Mouse (Mus musculus) v-Abl transformed pro-B cells (cell line): ENCODE data around the gene Cd160.

Experiments
- in situ Hi-C, 2 experiments: fragments of 400-800 bp; cut with MboI; formaldehyde crosslinking; loops; one replicate each; pipeline ENCODE4 v1.15.1; 2025; ENCODE audit not compliant: unreplicated experiment in 2 of 2

Gene Cd160

GRCm38 (mm10) chr3:96832930-96833329 lies 3.8 kb upstream of the Cd160 start:
- in situ Hi-C loops = no loop called here

- in situ Hi-C loops = no loop called here
Measured at GRCm38 (mm10) chr3:96829856-96830255, 705 bp upstream of the Cd160 start.

DNA sequence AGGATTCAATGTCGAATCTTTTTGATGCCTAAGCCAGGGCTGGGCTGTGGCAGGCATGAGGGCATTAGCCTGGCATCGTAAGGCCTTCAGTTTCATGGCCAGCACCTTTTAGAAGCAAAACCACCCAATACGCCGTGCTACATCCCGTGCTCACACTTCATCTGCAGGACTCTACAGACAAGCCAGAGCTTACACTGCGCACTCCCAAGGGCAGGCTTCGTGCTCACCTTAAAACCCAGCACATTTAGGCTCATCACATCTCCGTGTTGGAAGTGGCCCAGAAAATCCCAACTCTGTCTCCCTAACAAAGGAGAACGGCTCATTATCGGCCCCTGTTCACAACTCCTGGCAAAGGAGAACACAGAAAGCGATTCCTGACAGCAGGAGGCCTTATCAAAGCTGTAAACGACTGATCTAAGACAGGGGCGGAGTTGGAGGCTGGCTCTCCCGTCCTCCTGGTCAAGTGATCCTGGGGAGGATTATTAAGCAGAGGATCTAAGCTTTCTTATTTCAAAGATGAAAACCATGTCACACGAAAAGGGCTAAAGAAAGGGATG lies 765 bp downstream of the Cd160 start:
- in situ Hi-C loops = no loop called here

DNA sequence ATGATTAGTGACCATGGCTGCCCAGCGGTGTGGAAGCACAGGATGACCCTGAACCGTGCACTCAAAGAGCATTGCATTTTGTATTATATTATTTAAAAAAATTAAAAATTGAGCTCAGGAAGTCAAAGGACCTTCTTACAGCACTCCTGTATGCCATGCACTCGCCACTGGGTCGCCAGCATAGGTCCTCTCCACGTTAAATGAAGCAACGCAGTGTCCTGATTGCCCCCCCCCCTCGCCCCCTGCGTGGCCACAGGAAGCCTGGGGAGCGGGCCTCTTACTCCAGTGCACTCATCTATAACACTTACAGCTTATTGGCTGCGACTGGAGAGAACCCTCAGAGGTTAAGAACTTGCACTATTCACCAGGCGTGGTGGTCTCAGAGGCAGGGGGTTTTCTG lies 3.9 kb downstream of the Cd160 start:
- in situ Hi-C loops = no loop called here

DNA sequence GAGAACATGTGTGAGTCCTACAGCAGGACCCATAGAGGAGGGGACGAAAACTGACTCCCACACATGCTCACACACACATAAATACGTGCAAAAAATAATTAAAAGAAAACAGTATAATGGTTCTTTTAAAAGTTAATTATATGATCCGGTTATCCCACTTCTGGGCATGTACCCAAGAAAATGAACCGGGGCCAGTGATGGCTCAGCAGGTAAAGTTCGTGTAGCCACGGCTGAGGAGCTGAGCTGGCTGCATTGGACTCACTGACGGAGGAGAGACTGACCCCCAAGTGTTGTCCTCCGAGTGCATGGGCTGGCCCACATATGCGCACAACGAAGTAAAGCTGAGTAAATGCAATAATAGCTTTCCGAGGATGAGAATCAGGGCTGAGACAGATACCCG lies 4.5 kb downstream of the Cd160 start:
- in situ Hi-C loops = loop anchor here (25.0 kb wide), 3 partner anchors 263 to 763 kb away; no protein-coding TSS in a partner anchor

- in situ Hi-C loops = loop anchor here (25.0 kb wide), 3 partner anchors 264 to 764 kb away; no protein-coding TSS in a partner anchor
Measured at GRCm38 (mm10) chr3:96823701-96824100, 5.5 kb downstream of the Cd160 start.

DNA sequence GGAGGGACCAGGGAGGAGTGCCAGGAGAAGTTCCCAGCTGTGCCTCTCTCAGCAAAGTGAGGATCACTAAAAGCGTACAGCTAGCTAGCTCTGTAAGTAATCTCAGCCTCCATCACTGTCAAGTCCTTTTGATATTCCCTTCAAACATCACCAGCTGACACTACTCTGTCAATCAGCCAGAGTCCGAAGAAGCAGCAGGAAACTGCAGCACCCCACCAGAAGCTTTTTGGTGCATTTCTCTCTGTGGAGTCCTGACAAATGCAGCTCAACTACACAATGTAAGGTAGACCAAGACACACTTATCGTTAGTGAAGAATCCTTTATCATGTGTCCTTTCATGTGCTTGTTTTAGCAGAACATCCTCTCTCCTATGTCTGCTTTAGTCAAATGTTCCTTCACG lies 7.6 kb downstream of the Cd160 start:
- in situ Hi-C loops = loop anchor here (25.0 kb wide), 3 partner anchors 266 to 766 kb away; no protein-coding TSS in a partner anchor

- in situ Hi-C loops = loop anchor here (25.0 kb wide), 3 partner anchors 267 to 767 kb away; no protein-coding TSS in a partner anchor
Measured at GRCm38 (mm10) chr3:96820116-96820915, 8.8 kb downstream of the Cd160 start.

- in situ Hi-C loops = loop anchor here (5.0 to 25.0 kb wide), 7 partner anchors 93 to 773 kb away; partner anchors contain the start of gene Gpr89 (in 1 of the 2)
Measured at GRCm38 (mm10) chr3:96814342-96814741, 14.8 kb downstream of the Cd160 start.

DNA sequence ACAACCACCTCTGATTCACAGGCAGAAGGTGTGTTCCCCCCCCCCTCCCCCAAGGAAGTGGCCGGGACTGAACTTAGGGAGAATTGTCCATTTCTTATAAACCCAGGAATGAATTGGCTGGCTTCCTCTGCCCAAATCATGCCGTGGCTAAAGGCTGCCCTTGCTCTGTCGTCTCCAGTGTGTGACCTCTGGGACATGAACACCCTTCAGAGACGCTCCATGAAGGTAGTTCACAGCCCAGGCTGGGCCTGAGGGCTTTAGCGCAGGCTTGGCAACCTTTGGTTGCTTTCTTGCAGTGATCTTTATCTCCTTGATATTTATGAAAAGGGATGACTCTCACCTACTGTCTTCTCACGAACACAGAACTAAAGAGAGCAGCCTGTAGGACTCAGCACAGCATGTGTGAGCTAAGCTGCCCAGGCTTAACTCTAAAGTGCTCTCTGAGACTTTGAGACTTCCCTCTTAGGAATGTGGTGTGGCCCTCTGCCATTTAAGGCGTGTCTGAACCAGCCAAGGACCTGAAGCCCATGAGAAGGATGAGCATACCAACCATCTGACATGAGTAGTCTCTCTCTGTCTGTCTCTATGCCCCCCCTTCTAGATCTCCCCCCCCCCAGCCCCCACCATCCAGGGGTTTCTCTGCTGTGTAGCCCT lies 15.4 kb downstream of the Cd160 start:
- in situ Hi-C loops = loop anchor here (5.0 to 25.0 kb wide), 7 partner anchors 94 to 774 kb away; partner anchors contain the start of gene Gpr89 (in 1 of the 2)

DNA sequence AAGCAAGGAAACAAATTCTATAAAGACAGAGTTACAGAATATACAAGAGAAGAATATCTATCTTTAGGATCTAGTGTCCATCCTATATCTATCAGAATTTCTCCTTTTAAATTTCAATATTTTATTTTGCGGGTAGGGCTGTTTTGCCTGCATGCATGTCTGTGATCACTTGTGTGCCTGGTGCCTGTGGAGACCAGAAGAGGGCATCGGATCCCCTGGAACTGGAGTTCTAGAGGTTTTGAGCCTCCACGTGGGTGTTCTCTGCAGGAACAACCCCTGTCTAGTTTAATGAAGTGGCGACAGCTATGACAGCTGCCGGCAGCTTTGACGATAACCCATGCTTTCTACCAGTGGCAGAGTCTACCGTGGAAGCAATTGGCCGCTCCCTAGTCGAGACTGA lies 16.0 kb downstream of the Cd160 start:
- in situ Hi-C loops = loop anchor here (5.0 to 25.0 kb wide), 7 partner anchors 94 to 774 kb away; partner anchors contain the start of gene Gpr89 (in 1 of the 2)

DNA sequence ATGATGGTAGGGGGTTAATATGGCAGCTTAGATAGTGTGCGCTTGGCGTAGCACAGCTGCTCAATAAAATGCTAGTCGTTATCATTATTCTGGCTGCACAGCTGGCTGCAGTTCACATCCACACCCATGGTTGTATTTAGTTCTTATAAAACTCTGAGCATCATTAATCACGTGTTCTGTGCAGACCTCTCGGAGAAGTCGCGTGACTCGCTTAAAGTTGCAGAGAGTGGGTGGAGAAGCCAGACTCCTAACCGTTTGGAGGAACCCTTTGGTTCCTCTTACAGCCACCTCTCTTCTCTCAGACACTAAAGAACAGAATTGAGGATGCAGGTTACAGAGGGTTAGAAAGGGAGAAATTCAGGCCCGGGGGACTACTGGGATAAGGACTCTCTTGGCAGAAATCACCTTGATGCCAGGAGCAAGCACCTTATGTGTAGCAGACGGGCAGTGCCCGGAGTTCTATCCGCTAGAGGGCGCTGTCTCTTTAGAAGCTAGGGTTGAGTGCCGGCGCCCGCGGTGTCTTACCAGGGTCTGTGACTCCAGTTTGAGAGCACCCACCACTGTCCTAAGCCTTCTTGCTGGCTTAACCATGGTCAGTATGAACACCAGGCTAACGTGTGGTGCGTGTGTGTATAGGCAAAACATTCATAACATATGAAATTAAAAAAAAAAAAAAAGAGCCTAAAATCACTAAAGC lies 16.6 kb downstream of the Cd160 start:
- in situ Hi-C loops = loop anchor here (5.0 to 25.0 kb wide), 7 partner anchors 95 to 775 kb away; partner anchors contain the start of gene Gpr89 (in 1 of the 2)

GRCm38 (mm10) chr3:96811232-96811631 lies 17.9 kb downstream of the Cd160 start:
- in situ Hi-C loops = loop anchor here (5.0 to 25.0 kb wide), 7 partner anchors 96 to 776 kb away; partner anchors contain the start of gene Gpr89 (in 1 of the 2)

DNA sequence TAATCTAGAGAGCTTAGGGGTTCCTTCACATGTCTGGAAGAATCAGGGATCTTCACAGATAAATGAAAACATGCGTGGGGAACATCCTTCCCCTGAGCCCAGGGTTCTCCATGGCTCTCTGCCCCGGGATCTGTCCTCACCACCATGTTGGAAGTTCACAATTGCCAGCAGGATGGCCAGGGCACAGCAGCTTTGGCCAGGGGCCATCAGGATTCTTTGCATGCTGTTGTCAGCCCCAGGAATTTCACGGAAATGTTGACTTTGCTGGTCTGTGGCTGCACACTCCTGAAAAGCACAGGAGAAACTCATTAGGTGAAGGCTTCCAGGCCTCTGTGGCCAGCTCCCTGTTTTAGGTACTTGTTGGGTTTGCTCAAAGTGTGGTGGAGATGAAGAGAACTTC lies 20.5 kb downstream of the Cd160 start:
- in situ Hi-C loops = loop anchor here (25.0 kb wide), 3 partner anchors 279 to 779 kb away; no protein-coding TSS in a partner anchor

DNA sequence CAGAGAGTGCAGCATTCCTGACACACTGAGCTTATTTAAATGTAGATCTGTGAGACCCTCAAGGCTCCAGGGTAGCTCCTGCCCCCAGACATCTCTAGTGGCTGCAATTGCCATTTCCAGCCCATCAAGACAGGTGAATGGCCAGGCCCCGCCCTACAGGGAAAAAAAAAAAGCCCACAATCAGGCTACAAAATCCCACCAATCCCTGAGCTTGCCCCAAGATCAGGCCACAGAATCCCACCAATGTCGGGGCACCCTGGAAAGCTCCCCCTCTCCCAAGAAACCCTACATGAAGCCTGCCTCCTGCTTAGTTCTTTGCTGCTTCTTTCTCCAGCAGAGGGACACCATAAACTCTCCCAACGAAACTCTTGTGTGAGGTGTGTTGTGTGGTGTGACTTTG lies 21.0 kb downstream of the Cd160 start:
- in situ Hi-C loops = loop anchor here (25.0 kb wide), 3 partner anchors 279 to 779 kb away; no protein-coding TSS in a partner anchor

- in situ Hi-C loops = loop anchor here (25.0 kb wide), 3 partner anchors 285 to 785 kb away; no protein-coding TSS in a partner anchor
Measured at GRCm38 (mm10) chr3:96802214-96802613, 26.9 kb downstream of the Cd160 start.

GRCm38 (mm10) chr3:96800254-96800653 lies 28.9 kb downstream of the Cd160 start:
- in situ Hi-C loops = loop anchor here (25.0 kb wide), 3 partner anchors 287 to 787 kb away; no protein-coding TSS in a partner anchor

- in situ Hi-C loops = no loop called here
Measured at GRCm38 (mm10) chr3:96788506-96788905, 40.6 kb downstream of the Cd160 start.

DNA sequence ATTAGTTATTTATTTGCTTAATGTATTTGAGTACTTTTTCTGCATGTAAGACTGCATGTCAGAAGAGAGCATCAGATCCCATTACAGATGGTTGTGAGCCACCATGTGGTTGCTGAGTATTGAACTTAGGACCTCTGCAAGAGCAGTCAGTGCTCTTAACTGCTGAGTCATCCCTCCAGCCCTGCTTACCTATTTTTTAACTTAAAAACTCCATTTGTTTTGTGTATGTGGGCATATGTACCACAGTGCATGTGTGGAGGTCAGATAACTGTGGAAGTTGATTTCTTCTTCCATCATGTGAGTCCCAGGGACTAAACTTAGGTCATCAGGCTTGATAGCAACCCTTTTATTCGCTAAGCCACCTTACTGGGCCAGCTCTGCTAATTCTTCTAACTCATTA lies 41.4 kb downstream of the Cd160 start:
- in situ Hi-C loops = no loop called here

DNA sequence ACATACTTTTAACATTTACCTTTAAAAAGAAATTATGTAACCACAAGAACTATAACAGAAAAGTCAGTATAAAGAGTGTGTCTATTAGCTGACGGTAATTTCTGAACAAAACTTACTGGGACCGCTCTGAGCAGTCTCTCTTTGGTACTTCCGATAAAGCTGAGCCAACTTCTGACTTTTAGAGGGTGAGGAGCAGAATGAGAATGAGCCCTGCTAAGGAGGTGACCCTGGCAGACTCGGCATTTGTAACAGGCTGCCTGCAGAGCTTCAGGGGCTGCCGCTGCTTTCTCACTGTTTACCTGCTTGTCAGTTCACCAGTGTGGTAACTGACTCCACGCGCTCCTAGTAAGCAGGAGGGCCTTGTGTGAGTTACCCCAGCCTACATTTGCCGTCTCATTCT lies 46.9 kb downstream of the Cd160 start:
- in situ Hi-C loops = no loop called here
